Mouse (Mus musculus) layer of hippocampus, adult 8-10 months (tissue): ENCODE data around the gene Boc. TPM values are rescaled to one million over a fixed set of nuclear protein-coding genes. Genes with fewer than 3 reads are reported as not detected.
A peak's percentile ranks its signal among the peaks of the same experiment; 100 is the strongest.

ENCODE experiments used
- DNase-seq, 2 experiments: peaks; one replicate each; pipeline ENCODE4 v3.0.0; 2022; ENCODE audit warnings: low spot score in 2 of 2
- total RNA-seq, 4 experiments: library from RNA; stranded (reverse); gene quantifications; 2 replicates each; pipeline ENCODE4 v1.2.4; 2022

Gene Boc
- total RNA-seq, 4 experiments from 2014 or later: 10.7 to 13.4 (median 12.6) TPM

GRCm38 (mm10) chr16:44529691-44530090 is 29.0 kb downstream of the Boc start:
- no peak for DNase-seq

DNA sequence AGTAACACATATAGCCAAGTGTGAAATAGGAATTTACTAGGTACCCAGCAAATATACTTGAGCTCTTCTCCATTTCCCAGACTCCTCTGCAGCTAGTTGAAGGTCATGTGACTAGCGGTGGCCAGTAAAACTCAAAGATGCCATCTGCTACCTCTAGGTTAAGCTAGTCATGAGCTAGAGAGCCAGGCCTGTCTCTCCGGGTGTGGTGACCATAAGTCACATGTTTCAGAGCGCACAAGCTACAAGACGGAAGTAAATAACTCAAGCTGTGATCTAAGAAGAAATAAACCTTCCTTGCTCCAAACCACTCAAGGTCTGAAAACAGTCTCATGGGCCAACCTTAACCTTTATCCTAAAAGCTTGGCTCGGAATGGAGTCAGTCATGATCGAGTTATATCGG is 29.7 kb downstream of the Boc start:
- DNase-seq: no peak

DNA sequence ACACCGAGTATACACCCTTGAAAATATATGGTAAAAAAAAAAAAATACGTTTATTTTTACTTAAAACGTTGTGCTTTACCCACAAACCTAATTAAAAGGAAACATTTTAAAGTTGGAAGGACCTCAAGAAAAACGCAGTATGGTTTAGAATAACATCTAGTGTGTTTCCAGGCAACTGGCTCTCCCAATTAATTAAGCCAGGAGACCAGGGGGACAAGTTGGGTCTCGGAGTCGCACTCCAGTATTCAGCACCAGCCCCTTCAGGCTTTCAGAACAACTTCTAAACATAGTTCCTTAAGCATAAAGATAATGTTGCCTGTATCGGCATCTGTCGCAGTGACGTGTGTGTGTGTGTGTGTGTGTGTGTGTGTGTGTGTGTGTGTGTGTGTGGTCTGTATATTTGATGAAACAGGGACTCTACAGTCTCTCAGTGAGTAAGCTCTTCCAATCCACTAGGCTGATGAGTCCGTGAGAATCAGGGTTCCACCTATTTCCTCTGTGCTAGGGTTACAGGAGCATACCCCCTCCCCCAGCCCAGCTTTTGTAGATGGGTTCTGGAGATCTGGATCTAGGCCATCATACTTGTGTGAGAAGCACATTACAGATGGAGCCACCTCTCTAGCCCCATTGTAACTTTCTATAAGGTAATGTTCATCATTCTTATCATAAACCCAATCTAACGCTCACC is 31.3 kb downstream of the Boc start:
- DNase-seq: no peak

- DNase-seq: no peak
Observed at GRCm38 (mm10) chr16:44526689-44527088, 32.0 kb downstream of the Boc start.

DNA sequence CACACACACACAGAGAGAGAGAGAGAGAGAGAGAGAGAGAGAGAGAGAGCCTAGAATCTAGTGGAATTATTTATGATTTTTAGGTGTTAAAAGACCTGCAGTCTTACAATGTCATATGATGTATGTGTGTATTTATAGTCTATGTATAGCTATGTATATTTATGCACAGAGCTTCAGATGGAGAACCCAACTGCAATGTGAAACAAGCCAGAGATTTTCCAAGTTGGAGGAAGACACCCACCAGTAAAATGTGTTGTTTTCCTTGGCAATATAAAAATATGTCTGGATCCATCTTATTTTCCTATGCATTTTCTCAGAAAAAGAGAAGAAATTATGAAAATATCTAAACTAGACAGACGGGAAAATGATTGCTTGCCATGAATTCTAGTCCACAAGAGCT is 32.7 kb downstream of the Boc start:
- DNase-seq: no peak

DNA sequence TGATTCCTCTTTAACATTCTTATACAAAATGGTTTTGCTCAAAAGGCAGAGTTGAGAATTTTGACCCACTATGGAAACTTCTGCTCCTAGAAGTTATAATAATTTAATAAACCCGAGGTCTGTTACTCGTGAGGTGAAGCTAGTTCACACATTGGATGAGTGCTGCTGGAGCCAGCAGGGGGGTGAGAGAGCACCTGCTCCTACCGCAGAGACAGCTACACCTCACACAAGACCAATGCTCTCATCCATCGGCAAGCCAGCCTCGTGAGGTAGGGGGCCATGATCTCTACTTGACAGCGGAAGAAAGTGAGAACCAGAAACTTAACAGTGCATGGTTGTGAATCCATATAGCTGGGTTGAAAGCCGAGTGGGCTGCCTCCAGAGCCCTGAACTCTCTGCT is 35.1 kb downstream of the Boc start:
- no peak for DNase-seq

- no peak for DNase-seq
Observed at GRCm38 (mm10) chr16:44516498-44516897, 42.2 kb downstream of the Boc start.

- no peak for DNase-seq
Observed at GRCm38 (mm10) chr16:44510521-44511213, 48.0 kb downstream of the Boc start.

GRCm38 (mm10) chr16:44509458-44510344 is 49.0 kb downstream of the Boc start:
- DNase-seq: no peak

GRCm38 (mm10) chr16:44508772-44509171 is 49.9 kb downstream of the Boc start:
- DNase-seq: no peak

GRCm38 (mm10) chr16:44508025-44508424 is 50.7 kb downstream of the Boc start:
- no peak for DNase-seq

- no peak for DNase-seq
Observed at GRCm38 (mm10) chr16:44507027-44507929, 51.4 kb downstream of the Boc start.

DNA sequence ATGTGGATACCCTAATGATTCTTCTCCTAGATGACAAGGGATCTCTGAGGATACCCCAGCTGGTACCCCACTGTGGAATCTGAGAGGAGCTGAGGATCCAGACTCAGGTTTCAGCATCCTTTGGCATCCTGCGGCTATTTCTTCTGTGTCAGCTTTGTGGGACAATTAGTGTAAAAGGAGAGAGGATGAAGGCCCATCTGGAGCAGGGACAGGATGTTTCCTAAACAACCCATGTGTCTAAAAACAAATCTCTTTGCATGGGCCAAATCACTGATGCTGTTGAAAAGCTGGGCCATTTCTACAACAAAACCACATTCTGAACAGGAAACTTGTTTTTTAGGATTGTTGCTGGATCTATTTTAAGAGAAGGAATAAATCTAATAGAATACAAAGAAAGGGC is 53.5 kb downstream of the Boc start:
- DNase-seq: no peak

DNA sequence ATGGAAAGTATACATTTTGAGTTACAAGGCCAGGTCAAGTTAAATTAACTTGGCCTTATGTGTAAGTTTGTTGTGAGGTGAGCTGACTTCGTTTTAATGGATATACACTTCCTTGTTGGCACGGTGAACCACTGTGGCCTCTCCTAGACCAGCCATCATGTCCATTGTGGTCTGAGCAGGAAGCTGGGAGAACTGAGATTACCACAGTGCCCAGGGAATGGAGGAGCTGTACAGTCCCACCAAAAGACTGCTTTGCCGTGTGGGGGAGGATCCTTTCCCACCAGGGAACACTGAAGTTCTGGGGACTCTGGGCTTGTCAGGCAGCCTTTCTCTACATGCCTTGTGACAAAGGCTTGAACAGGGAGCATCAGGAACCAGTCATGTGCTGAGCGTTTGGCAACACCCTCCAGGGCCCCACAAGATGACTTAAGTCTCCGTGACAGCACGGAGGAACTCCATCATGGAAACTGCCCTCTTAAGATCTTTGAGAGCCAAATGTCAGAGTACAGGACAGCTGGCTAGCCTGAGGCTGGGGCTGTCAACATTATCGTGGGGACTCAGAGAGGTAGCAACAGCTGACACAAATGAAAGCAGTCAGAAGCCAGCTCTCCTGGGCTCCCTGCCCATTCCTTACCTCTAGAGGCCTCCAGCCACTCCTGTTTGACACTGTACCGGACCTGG is 55.7 kb downstream of the Boc start:
- DNase-seq: no peak

DNA sequence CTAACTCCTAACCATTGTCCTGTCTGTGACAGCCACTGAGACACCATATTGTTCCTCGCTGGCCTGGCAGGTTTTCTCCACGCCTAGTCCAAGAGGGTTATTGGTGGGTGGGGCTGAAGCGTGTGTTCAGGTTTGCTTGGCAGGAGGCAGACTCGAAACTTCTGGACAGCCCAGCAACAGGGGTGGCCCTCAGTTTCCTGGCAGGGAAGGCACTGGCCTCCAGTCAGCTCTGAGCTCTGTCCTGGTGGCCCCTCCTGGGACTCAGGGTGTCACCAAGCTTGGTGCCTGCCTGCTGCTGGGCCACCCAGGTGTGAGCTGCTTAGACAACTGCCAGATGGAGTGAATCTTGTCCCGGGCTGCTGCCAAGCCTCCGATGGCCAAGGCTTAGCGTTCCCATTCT is 56.4 kb downstream of the Boc start:
- no peak for DNase-seq

GRCm38 (mm10) chr16:44501783-44502182 is 56.9 kb downstream of the Boc start:
- no peak for DNase-seq

DNA sequence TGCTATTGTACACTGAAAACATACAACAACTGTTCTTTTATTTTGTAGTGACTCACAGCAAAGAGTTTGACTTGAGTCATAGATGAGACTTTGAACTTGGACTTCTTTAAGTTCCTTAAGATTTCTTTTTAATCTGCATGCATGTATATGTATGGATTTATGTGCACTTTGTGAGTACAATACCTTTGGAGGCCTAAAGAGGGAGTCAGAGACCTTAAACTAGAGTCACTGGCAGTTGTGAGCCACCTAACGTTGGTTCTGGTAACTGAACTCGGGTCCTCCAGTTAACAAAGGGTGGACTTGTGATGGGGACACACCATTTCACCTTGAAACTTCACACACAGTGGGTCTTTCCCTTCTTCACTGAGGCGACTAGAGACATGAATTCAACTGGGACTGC is 60.2 kb downstream of the Boc start:
- no peak for DNase-seq

GRCm38 (mm10) chr16:44496971-44497464 is 61.7 kb downstream of the Boc start:
- no peak for DNase-seq

GRCm38 (mm10) chr16:44494441-44495108 is 64.1 kb downstream of the Boc start:
- DNase-seq: no peak

GRCm38 (mm10) chr16:44493868-44494267 is 64.8 kb downstream of the Boc start:
- DNase-seq: peak in 1 of 2 experiments; percentile 35
